Mouse (Mus musculus) right cerebral cortex, adult 18-20 months (tissue): ENCODE measurements around the gene Pet100.
"Not testable (repeated sequence)": the region's sequence is repeated elsewhere in the genome, so short reads cannot be mapped to it uniquely, and the experiment has no call there.

Experiments used
- DNase-seq: peaks from one replicate; pipeline ENCODE4 v3.0.0; 2022; ENCODE audit warnings: mixed read lengths

The Pet100 gene

GRCm38 (mm10) chr8:3621199-3621970 is at the start of gene Pet100, which contains the start of gene Xab2:
TSS of gene Pet100 (plus strand) at chr8:3621548.
TSS of gene Xab2 (minus strand) at chr8:3621316.
- DNase-seq: peak; percentile 99

- DNase-seq: no peak
Measured at GRCm38 (mm10) chr8:3574546-3574945, 46.8 kb upstream of the Pet100 start.

DNA sequence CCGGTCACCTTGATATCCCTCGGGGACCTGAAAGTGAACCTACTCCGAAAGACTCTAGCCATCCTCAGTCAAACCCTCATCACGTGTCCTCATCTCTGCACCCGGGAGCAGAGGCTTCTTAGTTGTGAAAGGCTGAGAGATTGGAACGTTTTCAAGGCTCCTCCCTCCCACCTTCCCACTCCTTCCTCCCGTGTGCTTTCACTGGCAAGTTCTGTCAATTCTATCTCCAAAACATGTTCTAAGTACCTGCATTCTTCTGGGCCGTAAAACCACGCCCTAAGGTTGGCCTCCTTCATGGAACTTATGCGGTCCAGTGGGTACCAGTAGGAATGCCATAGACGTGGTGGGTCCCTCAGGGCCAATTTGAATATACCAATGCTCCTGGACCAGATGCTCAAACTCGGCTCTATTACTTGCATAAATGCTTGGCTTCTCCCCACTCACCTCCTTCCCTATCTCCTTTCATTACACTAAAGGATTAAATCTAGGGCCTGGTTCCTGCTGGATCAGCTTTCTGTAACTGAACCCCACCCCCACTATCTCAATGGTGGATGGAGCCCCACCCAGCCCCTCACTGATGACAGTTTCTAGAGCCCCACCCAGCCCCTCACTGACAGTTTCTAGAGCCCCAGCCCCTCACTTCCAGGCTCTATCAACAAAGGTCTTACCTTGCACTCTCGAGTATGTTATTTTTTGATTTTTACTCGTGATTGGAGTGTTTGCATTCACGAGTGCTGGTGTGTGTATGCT is 45.0 kb upstream of the Pet100 start:
- DNase-seq: no peak

DNA sequence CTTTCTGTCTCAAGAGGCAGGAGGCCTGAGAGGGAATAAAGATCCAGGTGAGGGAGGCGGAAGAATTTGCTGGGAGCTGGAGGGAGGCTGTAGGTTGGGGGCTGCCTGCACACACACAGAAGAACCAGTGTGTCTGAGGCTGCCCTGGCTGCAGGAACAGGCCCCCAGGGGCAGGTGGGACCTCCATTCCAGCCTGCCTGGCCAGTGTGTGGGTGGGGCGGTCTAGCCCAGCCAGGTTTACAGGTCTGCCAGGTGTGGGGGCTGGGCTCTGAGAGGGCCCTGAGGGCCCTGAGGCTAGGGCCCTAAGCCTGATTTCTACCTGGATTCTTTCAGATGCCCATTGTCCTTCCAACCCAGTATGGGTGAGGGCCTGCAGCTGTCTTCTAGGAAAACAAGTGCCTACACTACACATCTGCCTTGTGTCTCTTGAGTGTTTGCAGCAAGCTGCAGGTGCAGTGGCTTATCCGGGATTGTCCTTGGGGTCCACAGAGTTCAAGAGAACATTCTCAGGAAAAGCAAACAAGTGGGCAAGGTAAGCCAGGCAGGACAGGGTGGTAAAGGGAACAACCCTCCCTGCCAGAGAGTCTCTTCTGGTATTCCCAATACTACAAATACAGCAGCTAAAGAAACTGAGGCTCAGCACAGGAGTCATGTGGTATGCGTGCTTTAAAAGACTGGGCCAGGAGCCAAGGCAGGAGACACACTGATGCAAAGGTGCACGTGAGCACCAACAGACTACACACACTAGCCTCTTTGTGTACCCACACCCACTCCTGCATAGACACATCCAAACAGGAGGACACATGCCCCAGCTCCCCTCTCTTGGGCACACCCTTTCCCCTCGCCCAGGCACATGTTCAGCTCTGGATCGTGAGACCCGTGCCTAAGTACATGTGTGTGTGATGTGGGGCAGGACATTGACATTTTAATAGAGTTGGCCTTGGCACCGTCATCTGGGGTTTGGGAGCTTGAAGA is 41.7 kb upstream of the Pet100 start:
- DNase-seq: no peak

- not testable (repeated sequence) for DNase-seq
Measured at GRCm38 (mm10) chr8:3581961-3582360, 39.4 kb upstream of the Pet100 start.

- no peak for DNase-seq
Measured at GRCm38 (mm10) chr8:3586452-3586851, 34.9 kb upstream of the Pet100 start.

- DNase-seq: no peak
Measured at GRCm38 (mm10) chr8:3586993-3587390, 34.4 kb upstream of the Pet100 start, which contains the start of gene Camsap3. TSS of gene Camsap3 (plus strand) at chr8:3587293.

DNA sequence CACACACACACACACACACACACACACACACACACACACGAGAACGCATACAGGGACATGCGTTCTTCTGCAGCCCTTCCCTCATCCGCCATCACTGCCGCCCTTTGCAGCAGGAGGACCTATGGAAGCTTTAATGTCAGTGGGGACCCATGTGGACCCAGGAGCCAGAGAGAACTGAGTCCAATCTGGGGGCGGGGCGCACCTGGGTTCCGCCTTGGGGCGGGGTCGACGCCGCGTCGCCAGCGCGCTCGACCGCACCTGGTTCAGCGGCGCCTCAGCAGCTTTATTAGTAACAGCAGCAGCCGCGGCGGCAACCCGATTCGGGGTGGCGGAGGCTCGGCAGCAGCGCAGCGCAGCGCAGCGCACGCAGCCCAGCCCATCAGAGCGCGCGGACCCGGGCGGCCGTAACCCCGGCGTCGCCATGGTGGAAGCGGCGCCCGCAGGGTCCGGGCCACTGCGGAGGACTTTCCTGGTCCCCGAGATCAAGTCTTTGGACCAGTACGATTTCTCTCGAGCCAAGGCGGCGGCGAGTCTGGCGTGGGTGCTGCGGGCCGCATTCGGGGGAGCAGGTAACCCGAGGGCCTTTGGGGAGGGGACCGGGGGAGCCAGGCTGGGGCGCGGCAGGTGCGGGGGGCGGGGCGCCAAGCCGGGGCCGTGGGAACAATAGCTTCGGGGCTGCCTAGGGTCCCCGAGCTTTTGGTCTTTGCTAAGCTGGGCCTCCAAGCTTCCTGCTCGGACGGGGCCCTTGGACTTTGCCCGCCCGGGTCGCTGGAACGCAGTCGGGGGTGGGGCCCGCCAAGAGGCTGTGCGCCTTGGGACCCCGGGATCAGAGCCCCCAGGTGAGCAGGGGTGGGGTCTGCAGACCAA is 33.7 kb upstream of the Pet100 start:
- DNase-seq: peak; percentile 74

DNA sequence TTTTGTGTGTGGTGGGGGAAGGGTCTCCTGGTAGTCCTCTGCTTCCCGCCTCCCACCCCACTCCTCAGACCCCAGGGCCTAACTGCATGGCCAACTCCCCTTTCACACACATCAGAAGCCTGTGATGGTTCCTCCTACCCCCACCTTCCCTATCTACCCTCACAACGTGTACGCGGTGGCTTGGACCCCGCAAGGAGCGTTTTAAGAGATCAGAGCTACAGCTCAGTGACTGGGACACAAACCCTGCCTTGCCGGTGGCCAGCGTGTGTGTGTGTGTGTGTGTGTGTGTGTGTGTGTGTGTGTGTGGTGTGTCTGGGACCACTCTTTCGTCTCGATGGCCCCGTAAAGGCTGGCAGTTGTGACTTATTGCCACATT is 33.1 kb upstream of the Pet100 start:
- no peak for DNase-seq

DNA sequence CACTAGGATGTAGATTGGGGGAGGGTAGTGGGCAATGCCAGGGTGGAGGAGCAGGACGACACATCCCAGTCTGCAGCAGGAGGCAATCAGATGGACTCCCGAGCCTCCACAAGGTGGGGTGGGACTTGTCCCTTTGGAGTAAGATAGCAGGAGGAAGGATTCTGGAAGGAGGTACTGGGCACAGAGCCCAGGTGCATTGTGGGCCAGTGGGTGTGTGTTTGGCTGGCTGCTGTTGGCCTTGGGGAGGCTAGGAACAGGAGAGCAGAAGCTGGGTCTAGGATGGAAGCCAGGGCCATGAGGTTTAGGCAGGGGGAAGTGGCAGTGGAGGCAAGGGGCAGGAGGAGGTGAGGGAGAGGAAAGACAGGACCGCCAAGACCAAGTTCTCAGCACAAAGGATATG is 27.9 kb upstream of the Pet100 start:
- DNase-seq: no peak

GRCm38 (mm10) chr8:3594466-3594865 is 26.9 kb upstream of the Pet100 start:
- DNase-seq: no peak

GRCm38 (mm10) chr8:3598054-3598453 is 23.3 kb upstream of the Pet100 start:
- DNase-seq: no peak

GRCm38 (mm10) chr8:3599219-3599618 is 22.1 kb upstream of the Pet100 start:
- DNase-seq: no peak

DNA sequence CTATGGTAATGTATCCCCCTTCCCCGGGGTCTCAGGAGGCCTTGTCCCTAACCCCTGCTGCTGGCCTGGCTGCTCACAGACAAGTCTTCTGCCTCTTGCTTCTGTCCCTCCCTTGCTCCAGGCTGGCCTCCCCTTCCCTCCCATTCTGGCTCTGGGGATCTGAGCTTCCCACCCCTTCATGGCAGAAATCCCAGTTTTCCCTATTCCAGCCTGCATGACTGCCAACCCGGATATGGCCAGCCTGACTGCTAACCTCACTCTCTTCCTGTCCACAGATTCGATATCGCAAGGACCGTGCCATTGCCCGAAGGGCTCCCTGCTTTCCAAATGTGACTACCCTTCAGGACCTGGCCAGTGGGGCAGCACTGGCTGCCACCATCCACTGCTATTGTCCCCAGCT is 20.9 kb upstream of the Pet100 start:
- no peak for DNase-seq

DNA sequence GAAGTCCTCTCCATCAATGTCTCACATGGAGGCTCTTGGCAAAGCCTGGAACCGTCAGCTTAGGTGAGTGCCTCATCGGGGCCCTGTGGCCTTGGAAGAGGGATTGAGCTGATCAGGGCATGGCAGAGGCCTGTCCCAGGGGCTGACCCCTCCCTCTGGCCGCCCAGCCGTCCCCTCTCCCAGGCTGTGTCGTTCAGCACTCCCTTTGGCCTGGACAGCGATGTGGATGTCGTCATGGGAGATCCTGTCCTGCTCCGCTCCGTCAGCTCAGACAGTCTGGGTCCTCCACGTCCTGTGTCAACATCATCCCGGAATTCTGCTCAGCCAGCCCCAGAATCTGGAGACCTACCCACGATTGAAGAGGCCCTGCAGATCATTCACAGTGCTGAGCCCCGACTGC is 17.9 kb upstream of the Pet100 start:
- no peak for DNase-seq

DNA sequence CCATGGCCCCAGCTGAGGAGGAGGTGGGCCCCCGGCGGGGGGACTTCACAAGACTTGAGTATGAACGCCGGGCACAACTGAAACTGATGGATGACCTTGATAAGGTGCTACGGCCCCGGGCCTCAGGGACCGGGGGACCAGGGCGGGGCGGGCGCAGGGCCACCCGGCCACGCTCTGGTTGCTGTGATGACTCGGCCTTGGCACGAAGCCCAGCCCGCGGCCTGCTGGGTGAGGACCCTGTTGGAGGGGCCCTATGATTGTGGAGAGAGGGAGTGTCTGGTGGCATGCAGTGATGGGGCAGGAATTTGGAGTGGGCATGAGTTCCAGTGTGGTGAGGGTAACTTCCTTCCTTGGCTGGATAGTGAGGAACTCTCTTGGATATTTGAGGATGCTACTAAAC is 14.8 kb upstream of the Pet100 start:
- DNase-seq: no peak

DNA sequence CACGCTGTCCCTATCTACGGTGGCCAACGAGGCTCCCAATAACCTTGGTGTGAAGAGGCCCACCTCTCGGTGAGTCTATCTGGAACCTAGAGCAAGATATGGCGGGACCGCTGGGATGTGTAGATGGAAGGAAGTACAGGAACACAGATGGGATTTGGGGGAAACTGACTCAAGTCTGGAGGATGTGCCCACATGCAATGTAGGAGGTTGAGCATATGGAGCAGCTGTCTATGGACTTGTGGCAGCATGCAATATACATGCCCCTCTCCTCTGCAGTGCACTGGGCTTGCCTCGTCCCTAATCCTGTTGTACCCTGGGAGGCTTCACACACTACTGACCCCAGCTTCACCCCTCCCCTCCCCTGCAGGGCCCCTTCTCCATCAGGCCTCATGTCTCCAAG is 13.5 kb upstream of the Pet100 start:
- DNase-seq: no peak

DNA sequence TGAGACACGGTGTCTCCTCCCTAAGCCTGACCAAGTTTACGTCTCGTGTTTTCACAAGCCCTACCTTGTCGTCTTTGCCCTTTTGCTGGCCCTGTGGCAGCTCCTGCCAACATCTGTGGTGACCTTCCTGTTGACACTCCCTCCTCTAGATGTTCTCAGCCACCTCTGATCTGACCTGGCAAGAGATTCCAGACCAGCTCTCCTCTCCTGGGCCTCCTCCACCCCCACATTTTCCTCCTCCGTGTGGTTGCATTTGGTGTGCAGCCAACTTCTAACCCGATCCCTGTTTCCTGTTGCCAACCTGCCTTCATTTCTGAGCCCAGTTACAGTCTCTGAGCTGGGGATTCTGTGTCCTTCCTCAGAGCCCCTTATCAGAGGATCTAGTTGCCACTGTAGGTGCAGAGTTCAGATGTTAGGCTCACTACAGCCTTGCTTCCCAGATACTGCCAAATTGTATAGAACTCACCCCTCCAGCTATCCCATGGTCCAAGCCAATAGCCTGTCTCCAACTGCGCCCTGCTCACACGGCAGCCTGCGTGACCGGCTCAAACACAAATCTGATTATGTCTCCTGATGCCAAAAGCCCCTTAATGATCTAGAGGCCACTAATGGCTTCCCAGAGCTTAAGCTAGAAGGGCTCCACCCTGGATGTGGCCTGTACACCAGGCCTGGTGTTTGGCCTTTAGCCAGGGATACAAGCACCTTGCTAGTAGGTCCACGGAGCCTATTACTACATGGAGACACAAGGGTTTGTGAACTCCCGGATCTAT is 12.1 kb upstream of the Pet100 start:
- DNase-seq: no peak

- DNase-seq: no peak
Measured at GRCm38 (mm10) chr8:3609816-3610150, 11.6 kb upstream of the Pet100 start.

DNA sequence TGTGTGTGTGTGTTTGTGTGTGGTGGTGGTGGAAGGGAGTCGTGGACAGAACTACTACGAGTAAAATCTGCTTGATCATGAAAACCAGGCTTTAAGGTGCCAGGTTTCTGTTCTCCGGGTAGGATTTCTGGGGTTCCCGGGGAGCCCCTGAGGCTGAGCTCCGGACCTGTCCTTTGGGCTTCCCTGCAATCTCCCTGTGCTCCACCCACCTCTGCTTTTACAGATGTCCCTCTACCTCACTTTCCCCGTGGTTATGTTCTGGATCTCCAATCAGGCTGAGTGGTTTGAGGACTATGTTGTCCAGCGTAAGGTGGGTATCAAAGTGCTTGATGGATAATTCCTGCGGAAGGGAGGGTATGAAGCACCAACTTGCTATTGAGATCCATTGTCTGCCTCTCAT is 771 bp downstream of the Pet100 start:
- no peak for DNase-seq

DNA sequence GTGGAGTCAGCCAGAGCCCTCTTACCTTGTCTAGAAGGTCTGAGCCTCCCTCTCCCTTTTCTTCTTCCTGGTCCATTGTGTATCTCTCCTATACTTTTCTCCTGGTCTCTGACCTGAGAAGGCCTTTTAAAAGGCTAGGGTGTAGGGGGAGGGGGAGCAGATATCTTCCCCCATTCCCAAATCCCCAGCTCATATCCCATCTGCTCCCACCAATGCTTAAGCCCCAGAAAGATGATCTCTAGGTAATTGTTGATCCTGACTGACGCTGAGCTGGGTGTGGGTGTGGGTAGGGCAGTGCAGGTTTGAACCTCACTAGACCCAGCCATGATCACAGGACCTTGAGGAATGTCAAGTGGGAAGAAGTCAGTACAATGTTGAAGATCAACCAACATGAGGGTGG is 4.1 kb downstream of the Pet100 start, which contains the start of gene Pcp2:
TSS of gene Pcp2 (minus strand) at position 101 of the 400 bp plus-strand sequence.
- DNase-seq: no peak
